Mouse (Mus musculus): Measurements from ENCODE around the gene Chga. TPM values are rescaled to one million over a fixed set of nuclear protein-coding genes. Genes with fewer than 3 reads are reported as not detected.

Chga gene
- polyA plus RNA-seq, 1 experiment, result not detected

DNA sequence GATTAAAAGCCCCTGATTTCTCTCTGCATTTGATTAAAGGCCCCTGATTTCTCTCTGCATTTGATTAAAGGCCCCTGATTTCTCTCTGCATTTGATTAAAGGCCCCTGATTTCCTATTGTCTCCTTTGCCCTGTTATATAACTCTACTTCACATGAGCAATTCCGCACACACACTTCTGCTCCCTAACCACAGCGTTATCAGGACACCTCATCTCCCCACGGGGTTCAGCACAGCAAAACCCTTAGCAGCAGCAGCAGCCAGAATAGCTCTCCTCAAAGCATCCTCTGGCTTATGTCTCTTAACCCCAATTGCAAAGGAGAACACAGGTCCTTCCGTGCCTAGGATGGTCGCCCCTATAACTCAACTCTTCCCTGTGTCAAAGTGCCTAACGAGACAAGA, 50.8 kb downstream of the Chga start:
- TF ChIP-seq GATA1 (IDR thresholded peaks at IDR 0.05; ENCODE audit: low read length), result no peak

GRCm38 (mm10) chr12:102607066-102607465, 52.3 kb downstream of the Chga start:
- TF ChIP-seq GATA1 (IDR thresholded peaks at IDR 0.05; ENCODE audit: low read length), result no peak

DNA sequence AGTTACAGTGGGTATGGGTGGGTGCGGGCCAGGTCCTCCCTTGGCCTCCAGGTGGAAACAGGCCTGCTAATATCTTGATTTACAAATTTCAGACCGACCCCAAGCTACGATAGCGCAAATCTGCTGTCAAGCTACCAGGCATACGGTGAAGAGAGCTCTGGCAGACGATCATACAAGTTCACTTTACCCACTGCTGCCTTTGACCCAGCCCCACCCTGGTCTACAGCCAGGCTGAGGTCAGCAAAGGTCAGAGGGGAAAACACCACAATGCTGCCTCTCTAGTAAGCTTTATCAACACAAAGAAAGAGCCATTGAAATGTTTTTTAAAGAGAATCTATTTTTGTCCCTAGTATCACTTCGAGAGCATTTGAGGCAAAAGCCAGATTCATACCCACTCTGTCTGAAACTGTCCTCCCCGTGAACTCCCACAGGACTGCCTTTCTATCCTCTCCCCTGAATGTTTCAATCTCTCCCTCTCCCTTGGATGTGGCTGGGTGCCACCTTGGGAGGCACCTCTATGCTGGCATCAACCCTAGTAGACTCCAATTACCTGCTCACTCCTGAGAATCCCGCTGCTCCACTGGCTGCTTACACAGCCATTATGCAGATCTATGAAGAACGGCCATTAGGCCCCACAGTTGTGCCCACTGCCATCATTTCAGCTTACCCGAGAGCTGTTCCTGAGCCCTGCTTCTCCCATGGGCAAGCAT, 53.2 kb downstream of the Chga start:
- TF ChIP-seq GATA1 (IDR thresholded peaks at IDR 0.05; ENCODE audit: low read length), result no peak

GRCm38 (mm10) chr12:102610927-102611326, 56.2 kb downstream of the Chga start:
- TF ChIP-seq GATA1 (IDR thresholded peaks at IDR 0.05; ENCODE audit: low read length), result no peak

GRCm38 (mm10) chr12:102612431-102612830, 57.7 kb downstream of the Chga start:
- TF ChIP-seq GATA1 (IDR thresholded peaks at IDR 0.05; ENCODE audit: low read length), result no peak

DNA sequence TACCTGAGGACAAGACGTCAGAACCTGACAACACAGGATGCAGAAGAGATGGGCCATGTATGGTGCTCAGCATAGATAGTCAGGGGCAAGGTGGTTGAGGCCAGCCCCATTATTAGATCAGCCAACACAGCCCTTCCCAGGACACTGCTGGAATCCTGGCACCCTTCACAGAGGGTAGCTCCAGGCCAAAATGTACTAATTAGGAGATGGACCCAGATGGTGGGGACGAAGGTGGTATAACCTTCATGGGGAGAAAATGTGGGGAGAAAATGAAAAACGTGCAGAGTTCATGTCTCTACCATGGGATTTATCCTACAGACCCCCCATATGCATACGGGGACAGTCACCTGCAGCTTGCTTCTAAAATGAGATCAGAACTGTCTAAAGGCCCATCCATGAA, 58.6 kb downstream of the Chga start:
- no peak for TF ChIP-seq GATA1 (IDR thresholded peaks at IDR 0.05; ENCODE audit: low read length)

Other genes starting within 250 kb of the Chga start
- gene Lgmn, start 115.2 kb upstream of the Chga start, polyA plus RNA-seq (2012), result 1.5 and 2.7 TPM in 2 replicates
- gene Golga5, start 85.8 kb upstream of the Chga start, polyA plus RNA-seq (2012), result 6.9 and 8.3 TPM in 2 replicates
- gene Itpk1, start 150.0 kb downstream of the Chga start, polyA plus RNA-seq (2012), result 3.1 and 5.0 TPM in 2 replicates
- 2.3 and 2.4 TPM in 2 replicates for gene Moap1, start 188.7 kb downstream of the Chga start, polyA plus RNA-seq (2012)
- gene Tmem251, start 188.8 kb downstream of the Chga start, polyA plus RNA-seq (2012), result 2.0 and 2.9 TPM in 2 replicates
- gene Gm28051, start 202.8 kb downstream of the Chga start, polyA plus RNA-seq (2012), result 3.3 and 7.3 TPM in 2 replicates
- 10.4 and 15.7 TPM in 2 replicates for gene Gon7, start 202.8 kb downstream of the Chga start, polyA plus RNA-seq (2012)
- 32.6 and 47.1 TPM in 2 replicates for gene Ubr7, start 203.0 kb downstream of the Chga start, polyA plus RNA-seq (2012)
- gene Gm20604, start 203.7 kb downstream of the Chga start, polyA plus RNA-seq (2012), result 3.0 and 3.3 TPM in 2 replicates